Mouse (Mus musculus) lung, adult 2 months (tissue): ENCODE results near the gene Tmprss11a.

Source experiments
- CTCF ChIP-seq: fragments of 200-500 bp; IDR thresholded peaks from 2 replicates; pipeline ENCODE4 v1.5.1; 2011; ENCODE audit warnings: mild to moderate bottlenecking, low read length, control low read depth; ENCODE audit not compliant: insufficient read depth
- POLR2A ChIP-seq: fragments of 200-500 bp; IDR thresholded peaks from 2 replicates; pipeline ENCODE4 v1.6.1; 2011; ENCODE audit warnings: low read depth, mild to moderate bottlenecking, control low read depth, low read length, borderline replicate concordance; ENCODE audit errors: extremely low read depth

DNA sequence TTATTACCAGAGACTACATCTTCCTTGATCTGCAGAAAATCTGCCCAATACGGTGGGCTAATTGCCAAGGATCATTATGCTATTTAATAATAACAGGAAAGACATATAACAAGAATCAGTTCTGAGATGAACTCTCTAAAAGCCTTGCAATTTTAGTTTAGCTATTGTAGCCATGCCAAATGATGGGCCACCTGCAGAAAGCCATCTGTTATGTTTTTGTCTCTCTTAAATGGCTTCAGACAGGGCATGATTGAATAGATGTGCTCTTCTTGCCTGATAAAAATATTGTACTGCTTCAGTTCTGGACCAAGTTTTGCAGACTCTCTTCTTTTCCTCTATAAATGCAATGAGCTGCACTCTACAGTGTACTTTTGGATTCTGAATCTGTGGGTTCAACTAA, 24.7 kb upstream of the Tmprss11a start:
- no peak for TF ChIP-seq POLR2A
- TF ChIP-seq CTCF: no peak
